Mouse (Mus musculus): Measurements from ENCODE around the gene Metrn. TPM values are rescaled to one million over a fixed set of nuclear protein-coding genes. Genes with fewer than 3 reads are reported as not detected.
"Not testable (repeated sequence)": the region's sequence is repeated elsewhere in the genome, so short reads cannot be mapped to it uniquely, and the experiment has no call there.

Gene Metrn
- polyA plus RNA-seq, 1 experiment from 2014 or later, result 40.0 TPM

DNA sequence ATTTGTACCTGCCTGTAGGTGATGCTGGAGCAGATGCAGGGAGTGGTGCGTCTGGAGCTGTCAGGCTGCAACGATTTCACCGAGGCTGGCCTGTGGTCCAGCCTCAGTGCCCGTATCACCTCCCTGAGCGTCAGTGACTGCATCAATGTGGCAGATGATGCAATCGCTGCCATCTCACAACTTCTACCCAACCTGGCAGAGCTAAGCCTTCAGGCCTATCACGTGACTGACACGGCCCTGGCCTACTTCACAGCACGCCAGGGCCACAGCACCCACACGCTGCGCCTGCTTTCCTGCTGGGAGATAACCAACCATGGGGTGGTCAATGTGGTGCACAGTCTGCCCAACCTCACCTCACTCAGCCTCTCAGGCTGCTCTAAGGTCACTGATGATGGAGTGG is 20.7 kb upstream of the Metrn start:
- WGBS, result 75% methylated on average over 11 of the region's 11 CpGs
- Histone ChIP-seq H3K9ac (no peak overlapping the region), H3K4me1 (peaks cover 8% of the 10 kb centered on the region), H3K27me3 (peaks cover 78% of the 10 kb centered on the region), H3K9me3 (no peaks in the 10 kb centered on the region), H3K4me3 (no peak overlapping the region), H3K27ac (no peak overlapping the region), H3K36me3 (no peaks in the 10 kb centered on the region), H3K4me2 (no peak overlapping the region)
- ATAC-seq (ENCODE audit: insufficient number of reproducible peaks, low FRiP score, low TSS enrichment, low read depth), result no peak

GRCm38 (mm10) chr17:25813471-25813870 is 16.5 kb upstream of the Metrn start:
- Histone ChIP-seq H3K27ac (no peak overlapping the region), H3K4me2 (no peak overlapping the region), H3K9me3 (no peaks in the 10 kb centered on the region), H3K27me3 (peaks cover 86% of the 10 kb centered on the region), H3K9ac (no peak overlapping the region), H3K36me3 (no peaks in the 10 kb centered on the region), H3K4me1 (peaks cover 19% of the 10 kb centered on the region), H3K4me3 (no peak overlapping the region)
- WGBS, result 2% methylated on average over 20 of the region's 20 CpGs
- ATAC-seq (ENCODE audit: insufficient number of reproducible peaks, low FRiP score, low TSS enrichment, low read depth), result no peak

- Histone ChIP-seq H3K27ac (no peak overlapping the region), H3K27me3 (peaks cover 72% of the 10 kb centered on the region), H3K4me3 (no peak overlapping the region), H3K4me2 (no peak overlapping the region), H3K4me1 (peaks cover 22% of the 10 kb centered on the region), H3K9me3 (no peaks in the 10 kb centered on the region), H3K36me3 (no peaks in the 10 kb centered on the region), H3K9ac (no peak overlapping the region)
- 71% methylated on average over 4 of the region's 4 CpGs for WGBS
- no peak for ATAC-seq (ENCODE audit: insufficient number of reproducible peaks, low FRiP score, low TSS enrichment, low read depth)
Observed at GRCm38 (mm10) chr17:25810890-25811289, 14.0 kb upstream of the Metrn start.

DNA sequence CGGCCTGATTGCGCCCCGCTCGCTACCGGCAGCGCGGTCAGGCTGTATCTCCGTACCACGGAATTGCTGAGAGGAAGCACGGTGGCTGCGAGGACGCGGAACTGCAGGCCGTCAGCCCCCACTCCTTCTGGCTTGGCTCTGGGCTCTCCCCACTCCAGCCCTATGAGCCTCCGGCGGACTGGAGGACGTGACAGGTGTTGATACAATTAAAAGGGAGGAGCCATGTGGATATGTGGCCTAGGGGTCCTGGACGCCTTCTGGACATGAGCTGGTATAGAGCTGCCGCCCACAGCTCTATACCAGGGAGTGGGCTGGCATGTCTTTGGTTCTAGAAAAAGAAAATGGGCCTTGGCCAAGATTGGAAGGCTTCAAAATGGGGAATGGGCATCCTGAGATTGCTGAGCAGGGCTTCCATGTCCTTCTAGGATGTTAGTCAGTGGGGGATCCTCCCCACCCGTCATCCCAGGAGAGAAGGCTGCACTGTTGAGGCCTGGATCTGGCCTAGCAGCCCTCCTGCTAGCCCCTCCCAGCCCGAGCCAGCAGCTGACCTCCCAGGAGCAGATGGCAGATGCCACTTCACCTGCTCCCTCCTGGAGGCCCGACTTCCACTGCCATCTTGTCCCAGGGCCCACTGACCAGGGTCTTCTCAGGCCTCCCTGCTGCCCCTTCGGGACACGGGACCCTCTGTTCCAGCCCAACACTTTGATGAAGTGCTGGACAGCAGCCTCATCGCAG is 12.8 kb upstream of the Metrn start:
- ATAC-seq (ENCODE audit: insufficient number of reproducible peaks, low FRiP score, low TSS enrichment, low read depth), result no peak
- no peaks in the 10 kb centered on the region for H3K9me3 ChIP-seq
- H3K4me2 ChIP-seq, result peak overlapping the region; percentile 94
- H3K9ac ChIP-seq, result peak overlapping the region; percentile 37; the same call in 1 of the 2 replicates
- H3K36me3 ChIP-seq, result no peaks in the 10 kb centered on the region
- no peak overlapping the region for H3K27ac ChIP-seq
- 8% methylated on average over 25 of the region's 25 CpGs for WGBS
- H3K4me1 ChIP-seq, result peaks cover 22% of the 10 kb centered on the region
- peaks cover 67% of the 10 kb centered on the region for H3K27me3 ChIP-seq
- H3K4me3 ChIP-seq, result peak overlapping the region; percentile 60

DNA sequence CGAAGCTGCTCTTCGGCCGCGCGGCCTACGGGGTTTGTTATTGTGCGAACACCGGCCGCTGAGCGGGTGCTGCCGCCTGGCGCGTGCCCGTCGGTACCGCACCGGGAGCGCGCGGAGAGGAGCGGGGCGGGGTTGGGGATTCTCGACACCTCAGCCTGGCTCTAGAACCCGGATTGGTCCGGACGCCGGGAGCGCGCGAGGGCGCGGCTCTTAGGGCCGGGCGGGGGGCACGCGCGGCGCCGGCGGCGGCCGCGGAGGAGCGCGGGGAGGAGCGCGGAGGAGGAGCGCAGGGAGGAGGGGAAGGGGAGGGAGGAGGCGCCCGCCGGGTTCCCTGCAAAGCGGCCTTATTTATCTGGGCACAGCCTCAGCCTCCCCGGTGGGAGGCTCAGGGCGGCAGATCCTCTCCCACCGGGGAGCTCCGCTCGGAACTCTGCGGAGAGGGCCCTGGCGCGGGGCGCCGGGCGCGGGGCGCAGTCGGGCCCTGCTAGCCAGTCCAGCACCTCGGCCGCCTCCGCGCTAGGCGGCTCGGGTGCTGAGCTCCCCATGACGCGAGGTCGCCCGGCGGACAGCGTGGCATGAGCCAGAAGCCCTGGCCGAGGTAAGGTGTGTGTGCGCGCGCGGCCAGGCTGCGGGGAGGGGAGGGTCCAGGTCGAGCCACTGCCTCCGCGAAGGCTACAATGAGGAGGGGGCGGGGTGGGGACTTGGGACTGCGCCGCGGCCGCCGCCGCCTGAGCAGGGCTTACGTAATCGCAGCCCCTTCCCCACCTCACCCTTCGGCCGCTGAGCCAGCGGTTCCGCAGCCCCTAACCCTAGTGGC is 12.1 kb upstream of the Metrn start, which contains the start of gene Fbxl16:
Fbxl16 (plus strand) TSS at position 297 of the 817 bp plus-strand sequence.
- H3K9ac ChIP-seq, result peak within 1 kb of the TSS; percentile 37
- peak within 1 kb of the TSS; percentile 94 for H3K4me2 ChIP-seq
- peaks cover 65% of the 10 kb centered on the region for H3K27me3 ChIP-seq

DNA sequence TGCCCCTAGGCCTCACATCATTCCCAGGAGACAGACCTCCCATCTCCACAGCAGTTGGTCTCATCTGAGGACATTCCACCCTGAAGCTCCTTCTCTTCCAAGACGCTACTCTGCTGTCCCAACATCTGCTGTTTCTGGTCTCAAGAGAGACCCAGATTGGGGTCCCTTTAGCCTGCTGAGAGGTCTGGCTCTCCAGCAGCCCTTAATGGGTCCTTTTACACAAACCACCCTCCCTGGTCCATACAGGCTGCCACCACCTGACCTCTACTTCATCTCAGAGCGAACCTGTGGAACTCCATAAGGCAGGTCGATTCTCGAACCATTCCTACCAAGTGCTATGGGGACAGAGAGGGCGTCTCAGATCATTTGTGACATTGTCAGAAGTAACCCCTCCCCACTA is 11.1 kb upstream of the Metrn start:
- Histone ChIP-seq H3K4me3 (peak overlapping the region; percentile 60), H3K9me3 (no peaks in the 10 kb centered on the region), H3K27ac (no peak overlapping the region), H3K27me3 (peaks cover 70% of the 10 kb centered on the region), H3K4me2 (peak overlapping the region; percentile 94), H3K4me1 (peaks cover 18% of the 10 kb centered on the region), H3K36me3 (no peaks in the 10 kb centered on the region), H3K9ac (no peak overlapping the region)
- no peak for ATAC-seq (ENCODE audit: insufficient number of reproducible peaks, low FRiP score, low TSS enrichment, low read depth)
- WGBS, result 32% methylated on average over 5 of the region's 5 CpGs

More for the DNA sequence above, 12.1 kb upstream of the Metrn start, which contains the start of gene Fbxl16:
- Histone ChIP-seq H3K4me3 (peak within 1 kb of the TSS; percentile 60), H3K27ac (no peak within 1 kb of the TSS), H3K36me3 (no peaks in the 10 kb centered on the region), H3K9me3 (no peaks in the 10 kb centered on the region), H3K4me1 (peaks cover 22% of the 10 kb centered on the region)
- peak; percentile 78 for ATAC-seq (ENCODE audit: insufficient number of reproducible peaks, low FRiP score, low TSS enrichment, low read depth)
- WGBS, result under 1% methylated on average over 76 of the region's 100 CpGs

GRCm38 (mm10) chr17:25807452-25807851 is 10.5 kb upstream of the Metrn start:
- not testable (repeated sequence) for H3K9me3 ChIP-seq
- 36% methylated on average over 2 of the region's 2 CpGs for WGBS

DNA sequence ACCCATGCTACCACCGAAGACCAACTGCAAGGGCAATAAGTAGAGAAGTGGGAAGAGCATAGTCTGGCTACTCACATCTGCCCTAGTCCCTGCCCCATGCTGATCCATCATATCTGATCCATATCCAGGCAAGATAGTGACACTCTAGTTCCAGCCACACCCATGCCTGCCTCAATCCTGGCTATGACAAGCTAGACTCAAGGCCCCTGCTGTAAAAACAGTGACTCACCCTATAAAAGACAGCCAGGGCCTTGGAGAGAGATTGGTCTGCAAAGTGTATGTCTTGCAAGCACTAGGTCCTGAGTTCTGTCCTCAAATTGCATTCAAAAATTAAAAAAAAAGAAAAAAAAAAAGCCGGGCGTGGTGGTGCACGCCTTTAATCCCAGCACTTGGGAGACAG is 9.6 kb upstream of the Metrn start:
- H3K4me2 ChIP-seq, result no peak overlapping the region
- H3K4me1 ChIP-seq, result peaks cover 18% of the 10 kb centered on the region
- 79% methylated on average over 4 of the region's 4 CpGs for WGBS
- no peak overlapping the region for H3K4me3 ChIP-seq
- no peak for ATAC-seq (ENCODE audit: insufficient number of reproducible peaks, low FRiP score, low TSS enrichment, low read depth)
- no peak overlapping the region for H3K9ac ChIP-seq
- H3K9me3 ChIP-seq, result no peaks in the 10 kb centered on the region
- H3K27me3 ChIP-seq, result peaks cover 66% of the 10 kb centered on the region
- H3K36me3 ChIP-seq, result no peaks in the 10 kb centered on the region
- no peak overlapping the region for H3K27ac ChIP-seq

More at GRCm38 (mm10) chr17:25807452-25807851, 10.5 kb upstream of the Metrn start:
- not testable (repeated sequence) for ATAC-seq (ENCODE audit: insufficient number of reproducible peaks, low FRiP score, low TSS enrichment, low read depth); H3K9ac ChIP-seq; H3K27ac ChIP-seq; H3K4me3 ChIP-seq; H3K4me2 ChIP-seq; H3K36me3 ChIP-seq
- H3K4me1 ChIP-seq, result peaks cover 18% of the 10 kb centered on the region
- H3K27me3 ChIP-seq, result peaks cover 69% of the 10 kb centered on the region

- no peak overlapping the region for H3K4me2 ChIP-seq
- H3K27me3 ChIP-seq, result peaks cover 35% of the 10 kb centered on the region
- H3K36me3 ChIP-seq, result no peaks in the 10 kb centered on the region
- 8% methylated on average over 10 of the region's 10 CpGs for WGBS
- no peaks in the 10 kb centered on the region for H3K9me3 ChIP-seq
- no peaks in the 10 kb centered on the region for H3K4me1 ChIP-seq
- ATAC-seq (ENCODE audit: insufficient number of reproducible peaks, low FRiP score, low TSS enrichment, low read depth), result 0 out of 2 replicates have a peak, but pooled peaks have one; percentile 15
- no peak overlapping the region for H3K9ac ChIP-seq
- H3K27ac ChIP-seq, result no peak overlapping the region
- no peak overlapping the region for H3K4me3 ChIP-seq
Observed at GRCm38 (mm10) chr17:25802825-25803517, 6.0 kb upstream of the Metrn start.

DNA sequence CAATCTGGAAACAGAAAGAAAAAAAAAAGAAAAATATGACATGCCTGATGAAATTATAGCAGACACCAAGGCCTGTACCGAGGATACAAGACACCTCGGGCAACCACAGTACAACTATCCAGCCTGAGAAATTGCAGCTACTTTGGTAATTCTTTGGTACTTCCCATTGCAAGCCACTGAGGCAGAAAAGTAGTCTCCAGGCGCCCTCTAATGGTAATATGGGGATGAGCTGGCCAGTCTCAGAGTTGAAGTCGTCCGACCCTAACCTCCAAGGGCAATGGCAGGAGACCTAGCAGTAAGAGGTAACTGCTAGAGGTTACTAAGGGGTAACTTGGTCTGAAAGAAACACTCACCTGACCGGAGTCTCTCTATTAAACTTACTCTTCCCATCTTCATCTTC is 4.1 kb upstream of the Metrn start:
- no peaks in the 10 kb centered on the region for H3K36me3 ChIP-seq
- 6% methylated on average over 6 of the region's 6 CpGs for WGBS
- ATAC-seq (ENCODE audit: insufficient number of reproducible peaks, low FRiP score, low TSS enrichment, low read depth), result no peak
- peaks cover 12% of the 10 kb centered on the region for H3K4me1 ChIP-seq
- no peak overlapping the region for H3K9ac ChIP-seq
- H3K4me2 ChIP-seq, result no peak overlapping the region
- H3K27ac ChIP-seq, result no peak overlapping the region
- peaks cover 34% of the 10 kb centered on the region for H3K27me3 ChIP-seq
- no peak overlapping the region for H3K4me3 ChIP-seq
- H3K9me3 ChIP-seq, result no peaks in the 10 kb centered on the region

GRCm38 (mm10) chr17:25796211-25796771 is 645 bp downstream of the Metrn start:
- H3K4me1 ChIP-seq, result peaks cover 49% of the 10 kb centered on the region
- WGBS, result 2% methylated on average over 36 of the region's 37 CpGs
- H3K27me3 ChIP-seq, result peaks cover 2% of the 10 kb centered on the region; the same call in 1 of the 2 replicates
- 0 out of 2 replicates have a peak, but pooled peaks cover 3% of the 10 kb centered on the region for H3K36me3 ChIP-seq
- H3K9ac ChIP-seq, result peak overlapping the region; percentile 56
- 0 out of 2 replicates have a peak, but pooled peaks have one; percentile 11 for ATAC-seq (ENCODE audit: insufficient number of reproducible peaks, low FRiP score, low TSS enrichment, low read depth)
- no peak overlapping the region for H3K27ac ChIP-seq
- H3K9me3 ChIP-seq, result no peaks in the 10 kb centered on the region
- peak overlapping the region; percentile 79 for H3K4me3 ChIP-seq
- peak overlapping the region; percentile 68 for H3K4me2 ChIP-seq

Measured in limb, embryonic 15.5 days (tissue).